Mouse (Mus musculus): ENCODE results near the gene Slc6a18. TPM values are rescaled to one million over a fixed set of nuclear protein-coding genes. Genes with fewer than 3 reads are reported as not detected.

The Slc6a18 gene
- total and polyA plus RNA-seq, 3 experiments: 0.05 TPM; not detected in 2

DNA sequence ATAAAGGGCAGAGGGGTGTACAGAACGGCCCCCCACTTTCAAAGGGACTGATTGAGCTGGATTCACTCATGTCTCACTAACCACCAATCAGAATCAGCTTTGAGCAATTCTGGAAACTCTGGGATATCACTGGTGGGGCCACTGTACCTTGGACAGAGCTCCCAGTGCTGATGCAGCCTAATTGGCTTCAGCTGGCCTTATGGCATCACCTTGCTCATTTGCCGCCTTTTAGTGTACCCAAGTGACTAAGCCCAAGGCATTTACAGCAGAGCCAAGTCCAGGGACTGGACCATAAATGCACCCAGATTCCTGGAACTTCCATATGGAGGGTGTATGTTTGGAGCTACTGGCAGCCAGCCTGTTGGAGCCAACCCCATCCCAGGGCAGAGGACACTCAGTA is 18.9 kb downstream of the Slc6a18 start:
- TF ChIP-seq TAL1 (conservative IDR thresholded peaks at IDR 0.05; ENCODE audit: low read depth, low read length) (no peak), CTCF (IDR thresholded peaks at IDR 0.05; ENCODE audit: low read depth, low read length) (no peak), GATA2 (IDR thresholded peaks at IDR 0.05; ENCODE audit: borderline replicate concordance, low read depth, low read length) (no peak), POLR2AphosphoS5 (IDR thresholded peaks at IDR 0.05; ENCODE audit: insufficient replicate concordance, low read depth, low read length) (no peak), GATA1 (IDR thresholded peaks at IDR 0.05; ENCODE audit: borderline replicate concordance, low read length) (no peak)
- Histone ChIP-seq H3K27me3 (ENCODE audit: insufficient read depth, low read length) (peaks cover 2% of the 10 kb centered on the region; the same call in 1 of the 2 replicates), H3K9me3 (replicated peaks) (no peaks in the 10 kb centered on the region), H3K4me3 (ENCODE audit: low read depth, low read length) (no peak overlapping the region), H3K4me1 (ENCODE audit: insufficient read depth, low read depth, low read length) (no peaks in the 10 kb centered on the region), H3K36me3 (replicated peaks) (no peaks in the 10 kb centered on the region)
- ATAC-seq (ENCODE audit: extremely low read depth, insufficient number of reproducible peaks, low FRiP score, poor library complexity, severe bottlenecking) (no peak), DNase-seq (ENCODE audit: low spot score) (no peak)

GRCm38 (mm10) chr13:73654976-73655375 is 22.8 kb downstream of the Slc6a18 start:
- Histone ChIP-seq H3K4me1 (ENCODE audit: insufficient read depth, low read depth, low read length) (no peaks in the 10 kb centered on the region), H3K9me3 (replicated peaks) (no peaks in the 10 kb centered on the region), H3K4me3 (ENCODE audit: low read depth, low read length) (no peak overlapping the region), H3K27me3 (ENCODE audit: insufficient read depth, low read length) (no peaks in the 10 kb centered on the region), H3K36me3 (replicated peaks) (no peaks in the 10 kb centered on the region)
- ATAC-seq (ENCODE audit: extremely low read depth, insufficient number of reproducible peaks, low FRiP score, poor library complexity, severe bottlenecking) (no peak), DNase-seq (ENCODE audit: low spot score) (no peak)
- no peak for TF ChIP-seq CTCF (IDR thresholded peaks at IDR 0.05; ENCODE audit: low read depth, low read length)
- TF ChIP-seq TAL1 (conservative IDR thresholded peaks at IDR 0.05; ENCODE audit: low read depth, low read length): no peak
- no peak for TF ChIP-seq GATA2 (IDR thresholded peaks at IDR 0.05; ENCODE audit: borderline replicate concordance, low read depth, low read length)
- TF ChIP-seq GATA1 (IDR thresholded peaks at IDR 0.05; ENCODE audit: borderline replicate concordance, low read length): no peak
- TF ChIP-seq POLR2AphosphoS5 (IDR thresholded peaks at IDR 0.05; ENCODE audit: insufficient replicate concordance, low read depth, low read length): no peak

GRCm38 (mm10) chr13:73653266-73653665 is 24.6 kb downstream of the Slc6a18 start:
- TF ChIP-seq GATA2 (IDR thresholded peaks at IDR 0.05; ENCODE audit: borderline replicate concordance, low read depth, low read length) (no peak), GATA1 (IDR thresholded peaks at IDR 0.05; ENCODE audit: borderline replicate concordance, low read length) (no peak), TAL1 (conservative IDR thresholded peaks at IDR 0.05; ENCODE audit: low read depth, low read length) (no peak), POLR2AphosphoS5 (IDR thresholded peaks at IDR 0.05; ENCODE audit: insufficient replicate concordance, low read depth, low read length) (no peak), CTCF (IDR thresholded peaks at IDR 0.05; ENCODE audit: low read depth, low read length) (no peak)
- no peaks in the 10 kb centered on the region for H3K4me1 ChIP-seq (ENCODE audit: insufficient read depth, low read depth, low read length)
- H3K4me3 ChIP-seq (ENCODE audit: low read depth, low read length): no peak overlapping the region
- H3K9me3 ChIP-seq (replicated peaks): no peaks in the 10 kb centered on the region
- ATAC-seq (ENCODE audit: extremely low read depth, insufficient number of reproducible peaks, low FRiP score, poor library complexity, severe bottlenecking) (no peak), DNase-seq (ENCODE audit: low spot score) (no peak)
- H3K27me3 ChIP-seq (ENCODE audit: insufficient read depth, low read length): no peaks in the 10 kb centered on the region
- no peaks in the 10 kb centered on the region for H3K36me3 ChIP-seq (replicated peaks)

GRCm38 (mm10) chr13:73646397-73647087 is 31.3 kb downstream of the Slc6a18 start:
- Histone ChIP-seq H3K4me3 (ENCODE audit: low read depth, low read length) (no peak overlapping the region), H3K4me1 (ENCODE audit: insufficient read depth, low read depth, low read length) (no peaks in the 10 kb centered on the region), H3K27me3 (ENCODE audit: insufficient read depth, low read length) (no peaks in the 10 kb centered on the region), H3K36me3 (replicated peaks) (no peaks in the 10 kb centered on the region), H3K9me3 (replicated peaks) (no peaks in the 10 kb centered on the region)
- ATAC-seq (ENCODE audit: extremely low read depth, insufficient number of reproducible peaks, low FRiP score, poor library complexity, severe bottlenecking): peak; percentile 22; the same call in 1 of the 2 replicates
- TF ChIP-seq POLR2AphosphoS5 (IDR thresholded peaks at IDR 0.05; ENCODE audit: insufficient replicate concordance, low read depth, low read length) (no peak), GATA1 (IDR thresholded peaks at IDR 0.05; ENCODE audit: borderline replicate concordance, low read length) (no peak), TAL1 (conservative IDR thresholded peaks at IDR 0.05; ENCODE audit: low read depth, low read length) (no peak), CTCF (IDR thresholded peaks at IDR 0.05; ENCODE audit: low read depth, low read length) (no peak)
- no peak for DNase-seq (ENCODE audit: low spot score)

GRCm38 (mm10) chr13:73641296-73641695 is 36.5 kb downstream of the Slc6a18 start:
- ATAC-seq (ENCODE audit: extremely low read depth, insufficient number of reproducible peaks, low FRiP score, poor library complexity, severe bottlenecking): no peak

DNA sequence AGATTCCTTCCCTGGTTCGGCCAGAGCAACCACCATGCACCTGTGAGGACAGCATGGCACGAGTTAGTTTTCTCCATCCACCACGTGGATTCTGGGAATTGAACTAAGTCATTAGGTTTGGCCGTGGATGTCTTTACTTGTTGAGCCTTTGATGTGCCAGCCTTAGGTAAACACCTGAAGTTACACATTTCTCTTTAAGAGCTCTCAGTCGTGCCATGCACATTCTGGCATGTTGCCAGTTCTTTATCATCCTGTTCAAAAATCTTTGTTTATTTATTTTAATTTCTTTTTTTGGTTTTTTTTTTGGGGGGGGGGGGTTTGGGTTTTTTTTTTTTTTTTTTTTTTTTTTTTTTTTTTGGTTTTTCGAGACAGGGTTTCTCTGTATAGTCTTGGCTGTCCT is 40.0 kb downstream of the Slc6a18 start:
- H3K36me3 ChIP-seq (replicated peaks): no peaks in the 10 kb centered on the region
- no peaks in the 10 kb centered on the region for H3K4me1 ChIP-seq (ENCODE audit: insufficient read depth, low read depth, low read length)
- H3K27me3 ChIP-seq (ENCODE audit: insufficient read depth, low read length): no peaks in the 10 kb centered on the region
- H3K4me3 ChIP-seq (ENCODE audit: low read depth, low read length): no peak overlapping the region
- no peak for DNase-seq (ENCODE audit: low spot score)
- H3K9me3 ChIP-seq (replicated peaks): no peaks in the 10 kb centered on the region
- TF ChIP-seq CTCF (IDR thresholded peaks at IDR 0.05; ENCODE audit: low read depth, low read length): no peak
- TF ChIP-seq GATA1 (IDR thresholded peaks at IDR 0.05; ENCODE audit: borderline replicate concordance, low read length): no peak
- no peak for TF ChIP-seq TAL1 (conservative IDR thresholded peaks at IDR 0.05; ENCODE audit: low read depth, low read length)
- TF ChIP-seq GATA2 (IDR thresholded peaks at IDR 0.05; ENCODE audit: borderline replicate concordance, low read depth, low read length): no peak
- ATAC-seq (ENCODE audit: extremely low read depth, insufficient number of reproducible peaks, low FRiP score, poor library complexity, severe bottlenecking): no peak

More at GRCm38 (mm10) chr13:73641296-73641695, 36.5 kb downstream of the Slc6a18 start:
- H3K36me3 ChIP-seq (replicated peaks): no peaks in the 10 kb centered on the region
- no peak overlapping the region for H3K4me3 ChIP-seq (ENCODE audit: low read depth, low read length)
- no peaks in the 10 kb centered on the region for H3K9me3 ChIP-seq (replicated peaks)
- H3K27me3 ChIP-seq (ENCODE audit: insufficient read depth, low read length): no peaks in the 10 kb centered on the region
- H3K4me1 ChIP-seq (ENCODE audit: insufficient read depth, low read depth, low read length): no peaks in the 10 kb centered on the region
- DNase-seq (ENCODE audit: low spot score): no peak
- TF ChIP-seq POLR2AphosphoS5 (IDR thresholded peaks at IDR 0.05; ENCODE audit: insufficient replicate concordance, low read depth, low read length) (no peak), CTCF (IDR thresholded peaks at IDR 0.05; ENCODE audit: low read depth, low read length) (no peak), GATA1 (IDR thresholded peaks at IDR 0.05; ENCODE audit: borderline replicate concordance, low read length) (no peak), TAL1 (conservative IDR thresholded peaks at IDR 0.05; ENCODE audit: low read depth, low read length) (no peak), GATA2 (IDR thresholded peaks at IDR 0.05; ENCODE audit: borderline replicate concordance, low read depth, low read length) (no peak)

Data from G1E (cell line).